Mouse (Mus musculus): ENCODE measurements around the gene Tcf7.
A peak's percentile ranks its signal among the peaks of the same experiment; 100 is the strongest.
"Not testable (repeated sequence)": the region's sequence is repeated elsewhere in the genome, so short reads cannot be mapped to it uniquely, and the experiment has no call there.

Tcf7 gene

GRCm38 (mm10) chr11:52227466-52228226, 55.2 kb downstream of the Tcf7 start:
- no peak for DNase-seq (ENCODE audit: low spot score in 2 of 2)

- no peak for DNase-seq (ENCODE audit: low spot score in 2 of 2)
Observed at GRCm38 (mm10) chr11:52227053-52227452, 55.8 kb downstream of the Tcf7 start.

- DNase-seq (ENCODE audit: low spot score in 2 of 2), result no peak
Observed at GRCm38 (mm10) chr11:52225986-52226599, 56.7 kb downstream of the Tcf7 start.

- no peak for DNase-seq (ENCODE audit: low spot score in 2 of 2)
Observed at GRCm38 (mm10) chr11:52223968-52224682, 58.7 kb downstream of the Tcf7 start.

- DNase-seq (ENCODE audit: low spot score in 2 of 2), result no peak
Observed at GRCm38 (mm10) chr11:52222891-52223290, 59.9 kb downstream of the Tcf7 start.

GRCm38 (mm10) chr11:52221921-52222320, 60.9 kb downstream of the Tcf7 start:
- DNase-seq (ENCODE audit: low spot score in 2 of 2), result not testable (repeated sequence)

- peak in 1 of 2 experiments; percentile 73 for DNase-seq (ENCODE audit: low spot score in 2 of 2)
Observed at GRCm38 (mm10) chr11:52220282-52220681, 62.5 kb downstream of the Tcf7 start.

- no peak for DNase-seq (ENCODE audit: low spot score in 2 of 2)
Observed at GRCm38 (mm10) chr11:52213887-52214286, 68.9 kb downstream of the Tcf7 start, which contains the start of gene Olfr1371. TSS of gene Olfr1371 (minus strand) at chr11:52213987.
